Mouse (Mus musculus) heart, adult 11 months (tissue): ENCODE measurements at regions not wholly inside any gene's neighbourhood (a gene's known extent, or its start where the extent isn't known, plus 50 kb on each side); places are given as distances from the start of the nearest gene placed in this dataset.
A peak's percentile ranks its signal among the peaks of the same experiment; 100 is the strongest.
"Not testable (repeated sequence)": the region's sequence is repeated elsewhere in the genome, so short reads cannot be mapped to it uniquely, and the experiment has no call there.

Experiments used
- DNase-seq: peaks from one replicate; pipeline ENCODE4 v3.0.0; 2022

GRCm38 (mm10) chr6:109125447-109125846 lies 297.0 kb downstream of the Edem1 start:
- peak; percentile 82 for DNase-seq

- DNase-seq: no peak
These were observed 298.8 kb downstream of the Edem1 start for GRCm38 (mm10) chr6:109127203-109127602.

GRCm38 (mm10) chr6:109146111-109146510 lies 317.7 kb downstream of the Edem1 start:
- no peak for DNase-seq

GRCm38 (mm10) chr6:109149043-109149442 lies 320.6 kb downstream of the Edem1 start:
- no peak for DNase-seq

GRCm38 (mm10) chr6:109150023-109150911 lies 321.8 kb downstream of the Edem1 start:
- peak; percentile 88 for DNase-seq

- DNase-seq: no peak
These were observed 322.4 kb downstream of the Edem1 start for GRCm38 (mm10) chr6:109150912-109151256.

- DNase-seq: no peak
These were observed 325.2 kb downstream of the Edem1 start for GRCm38 (mm10) chr6:109153624-109154023.

GRCm38 (mm10) chr6:109159561-109159960 lies 331.1 kb downstream of the Edem1 start:
- DNase-seq: no peak

GRCm38 (mm10) chr6:109167439-109167838 lies 339.0 kb downstream of the Edem1 start:
- no peak for DNase-seq

GRCm38 (mm10) chr6:109172104-109172850 lies 343.8 kb downstream of the Edem1 start:
- no peak for DNase-seq

GRCm38 (mm10) chr6:109173015-109173414 lies 344.6 kb downstream of the Edem1 start:
- DNase-seq: no peak

- DNase-seq: no peak
These were observed 348.4 kb downstream of the Edem1 start for GRCm38 (mm10) chr6:109176876-109177275.

- DNase-seq: no peak
These were observed 354.4 kb downstream of the Edem1 start for GRCm38 (mm10) chr6:109182878-109183277.

- DNase-seq: not testable (repeated sequence)
These were observed 364.6 kb downstream of the Edem1 start for GRCm38 (mm10) chr6:109193061-109193460.

GRCm38 (mm10) chr6:109193603-109194002 lies 365.2 kb downstream of the Edem1 start:
- DNase-seq: no peak

GRCm38 (mm10) chr6:109209699-109210098 lies 381.3 kb downstream of the Edem1 start:
- DNase-seq: no peak

- DNase-seq: no peak
These were observed 401.9 kb downstream of the Edem1 start for GRCm38 (mm10) chr6:109230391-109230790.

GRCm38 (mm10) chr6:109233426-109233825 lies 405.0 kb downstream of the Edem1 start:
- no peak for DNase-seq

- no peak for DNase-seq
These were observed 417.2 kb downstream of the Edem1 start for GRCm38 (mm10) chr6:109245666-109246065.

- not testable (repeated sequence) for DNase-seq
These were observed 418.1 kb downstream of the Edem1 start for GRCm38 (mm10) chr6:109246510-109246909.
